Mouse (Mus musculus): ENCODE measurements around the gene Esp22.

- no peak for TF ChIP-seq CTCF (IDR thresholded peaks at IDR 0.05; ENCODE audit: borderline replicate concordance, control insufficient read depth, extremely low read depth, insufficient read depth, low read length, poor library complexity)
- no peak for TF ChIP-seq POLR2A (IDR thresholded peaks at IDR 0.05; ENCODE audit: control insufficient read depth, extremely low read depth, insufficient read depth, low read length, poor library complexity)
These were observed 18.2 kb upstream of the Esp22 start, which contains the start of gene Esp23 for GRCm38 (mm10) chr17:39076937-39077336.
